Mouse (Mus musculus): ENCODE measurements at regions not wholly inside any gene's neighbourhood (a gene's known extent, or its start where the extent isn't known, plus 50 kb on each side); places are given as distances from the start of the nearest gene placed in this dataset.

DNA sequence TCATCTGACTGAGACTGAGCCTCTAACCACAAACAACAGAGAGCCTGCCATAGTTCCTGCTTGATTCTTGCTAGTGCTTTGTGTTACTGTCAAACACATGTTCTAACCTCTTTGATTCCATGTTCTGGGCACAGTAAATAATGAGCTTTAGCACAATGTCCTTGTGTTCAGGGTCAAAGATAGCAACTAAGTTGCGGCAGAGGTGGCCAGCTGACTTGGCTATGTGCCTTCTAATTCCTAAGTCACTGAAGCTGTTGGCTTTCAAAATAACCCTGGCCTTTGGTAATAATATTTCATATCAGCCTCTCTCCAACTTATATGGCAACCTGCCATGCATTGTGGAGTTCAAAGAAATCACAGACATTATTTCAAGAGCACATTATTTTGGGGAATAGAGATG is 133.3 kb upstream of the 4933402D24Rik start:
- TF ChIP-seq CTCF (IDR thresholded peaks at IDR 0.05; ENCODE audit: borderline replicate concordance, insufficient read depth, low read depth, low read length) = no peak
- TF ChIP-seq POLR2A (IDR thresholded peaks at IDR 0.05; ENCODE audit: borderline replicate concordance, insufficient read depth, low read length) = no peak
